ENCODE assay signal across 13 mouse cellular contexts in the genomic region with DNA sequence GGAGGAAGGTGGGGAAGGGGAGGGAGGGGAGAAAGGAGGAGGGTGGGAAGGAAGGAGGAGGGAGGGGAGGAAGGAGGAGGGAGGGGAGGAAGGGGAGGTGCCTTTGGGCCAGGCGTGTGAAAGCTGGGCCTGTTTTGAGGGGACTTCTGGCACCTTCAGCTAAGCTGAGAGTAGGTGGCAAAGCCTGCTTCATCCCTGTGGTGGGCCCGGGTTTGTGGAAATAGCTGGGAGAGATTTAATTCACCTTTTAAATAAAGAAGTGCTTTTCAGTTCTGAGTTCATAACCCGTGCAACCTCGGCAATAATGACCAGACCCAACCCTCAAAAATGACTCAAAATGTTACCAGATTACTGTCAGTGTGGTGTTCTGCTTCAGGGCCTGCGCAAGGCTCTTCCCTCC.
"Had no signal": no experiment of that assay in that cellular context is flagged by ENCODE, and none has a peak within 500 bp of the region (broad histone marks: within the 10 kb centered on the region; RNA-seq: fewer than 3 reads in every experiment).

No protein-coding gene starts in this region.

- H3K9me3 ChIP-seq: limb, embryonic 15.5 days; liver, embryonic 13.5 days; midbrain, embryonic 15.5 days; neural tube, embryonic 12.5 days had no signal

- ATAC-seq: intestine, embryonic 16.5 days; midbrain, embryonic 15.5 days had no signal

- H3K4me1 ChIP-seq: limb, embryonic 15.5 days; liver, embryonic 13.5 days; midbrain, embryonic 15.5 days; neural tube, embryonic 12.5 days had no signal

- DNase-seq: kidney, adult 8-10 months; liver, embryonic 13.5 days; thymus, adult 2 months; thymus, postnatal 25 days had no signal

- H3K36me3 ChIP-seq: liver, embryonic 13.5 days; midbrain, embryonic 15.5 days; neural tube, embryonic 12.5 days had no signal

- H3K4me3 ChIP-seq: layer of hippocampus, adult 2 months; limb, embryonic 15.5 days; liver, embryonic 13.5 days; megakaryocyte, embryonic 14.5 days; midbrain, embryonic 15.5 days; neural tube, embryonic 12.5 days had no signal

- H3K9ac ChIP-seq: limb, embryonic 15.5 days; liver, embryonic 13.5 days; midbrain, embryonic 15.5 days; neural tube, embryonic 12.5 days had no signal

- H3K27me3 ChIP-seq: limb, embryonic 15.5 days; liver, embryonic 13.5 days; midbrain, embryonic 15.5 days; neural tube, embryonic 12.5 days had no signal

- H3K27ac ChIP-seq: kidney, postnatal 0 days; layer of hippocampus, adult 2 months; limb, embryonic 15.5 days; liver, embryonic 13.5 days; midbrain, embryonic 15.5 days; neural tube, embryonic 12.5 days; stomach, postnatal 0 days had no signal

- H3K4me2 ChIP-seq: limb, embryonic 15.5 days; liver, embryonic 13.5 days; midbrain, embryonic 11.5 days; midbrain, embryonic 15.5 days; neural tube, embryonic 12.5 days had no signal
